Mouse (Mus musculus) liver, postnatal 0 days (tissue): ENCODE measurements around the gene Nlrc5.

ENCODE experiments used
- CTCF ChIP-seq: sonication (generic); IDR thresholded peaks from 2 replicates; pipeline ENCODE4 v1.5.1; 2016; ENCODE audit warnings: antibody characterized with exemption, low read depth
- EP300 ChIP-seq: IDR thresholded peaks from 2 replicates; pipeline ENCODE4 v1.6.1; 2016; ENCODE audit warnings: antibody characterized with exemption, low read depth, mild to moderate bottlenecking

GRCm38 (mm10) chr8:94566033-94566432 is 131.9 kb downstream of the Nlrc5 start:
- TF ChIP-seq CTCF (no peak), EP300 (no peak)
